Mouse (Mus musculus): Measurements from ENCODE around the gene Ptprk. TPM values are rescaled to one million over a fixed set of nuclear protein-coding genes. Genes with fewer than 3 reads are reported as not detected.

Ptprk gene
- polyA plus RNA-seq, 1 experiment from 2014 or later: 32.6 TPM

DNA sequence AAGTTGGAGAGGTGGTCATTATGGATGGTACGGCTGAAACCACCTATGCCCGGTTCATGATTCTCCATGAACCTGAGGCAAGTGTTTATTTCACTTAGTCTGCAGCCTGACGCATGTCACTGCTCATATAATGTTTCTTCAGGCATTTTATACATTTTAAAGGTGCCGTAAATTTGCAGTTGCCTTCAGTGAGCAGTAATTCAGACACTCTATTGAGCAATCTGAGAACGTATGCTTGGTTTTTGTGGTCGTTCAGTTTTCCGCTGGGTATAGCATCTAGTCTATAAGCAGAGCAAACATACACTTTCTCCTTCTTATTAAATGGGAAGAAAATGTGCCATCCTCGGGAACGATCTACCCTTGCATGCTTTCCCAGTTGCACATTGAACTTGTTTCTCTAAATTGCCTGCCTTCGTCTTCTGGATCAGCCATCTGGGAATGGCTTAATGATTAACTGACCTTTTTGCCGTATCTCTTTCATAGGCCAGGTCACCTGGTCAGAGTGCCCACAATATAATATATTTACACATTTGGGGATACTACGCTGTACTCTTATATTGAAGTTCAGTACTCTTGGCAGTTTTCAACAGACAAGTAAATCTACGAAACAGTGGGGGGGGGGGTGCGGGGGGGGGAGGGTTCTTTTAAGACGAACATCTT, 313.1 kb downstream of the Ptprk start:
- Histone ChIP-seq H3K27ac (no peak overlapping the region), H3K4me2 (replicated peaks) (no peak overlapping the region), H3K9me3 (ENCODE audit: control insufficient read depth, low read length) (no peaks in the 10 kb centered on the region), H3K9ac (no peak overlapping the region), H3K27me3 (ENCODE audit: control insufficient read depth, insufficient read depth, low read length) (no peaks in the 10 kb centered on the region), H3K36me3 (replicated peaks; ENCODE audit: control insufficient read depth, insufficient read depth) (no peaks in the 10 kb centered on the region), H3K4me1 (replicated peaks; ENCODE audit: control insufficient read depth, insufficient read depth, low read length) (no peaks in the 10 kb centered on the region), H3K4me3 (replicated peaks; ENCODE audit: low read length) (no peak overlapping the region)
- DNase-seq (ENCODE audit: low spot score): no peak
- 86% methylated on average over 15 of the region's 15 CpGs for WGBS
- no peak for ATAC-seq (ENCODE audit: low FRiP score)

DNA sequence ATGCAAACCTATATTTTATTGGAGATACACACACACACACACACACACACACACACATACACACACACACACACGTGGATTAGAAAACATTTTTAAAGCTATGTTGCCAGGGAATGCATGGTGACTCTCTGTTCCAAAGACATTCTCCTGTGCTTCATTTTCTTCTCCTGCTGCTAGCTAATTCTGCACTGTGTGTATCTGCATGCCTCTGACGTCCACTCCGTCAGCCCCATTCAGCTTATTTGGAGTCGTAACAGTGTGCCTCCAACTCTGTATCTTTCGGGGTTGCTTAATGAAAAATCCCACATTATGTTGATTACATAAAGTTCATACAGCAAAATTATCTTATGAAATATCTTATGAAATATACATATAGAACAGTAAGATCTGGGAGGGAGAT, 316.5 kb downstream of the Ptprk start:
- no peaks in the 10 kb centered on the region for H3K27me3 ChIP-seq (ENCODE audit: control insufficient read depth, insufficient read depth, low read length)
- DNase-seq (ENCODE audit: low spot score): no peak
- no peak overlapping the region for H3K4me2 ChIP-seq (replicated peaks)
- no peak for ATAC-seq (ENCODE audit: low FRiP score)
- H3K9me3 ChIP-seq (ENCODE audit: control insufficient read depth, low read length): no peaks in the 10 kb centered on the region
- H3K9ac ChIP-seq: no peak overlapping the region
- no peaks in the 10 kb centered on the region for H3K36me3 ChIP-seq (replicated peaks; ENCODE audit: control insufficient read depth, insufficient read depth)
- 91% methylated on average over 5 of the region's 5 CpGs for WGBS
- H3K4me3 ChIP-seq (replicated peaks; ENCODE audit: low read length): no peak overlapping the region
- H3K27ac ChIP-seq: no peak overlapping the region
- no peaks in the 10 kb centered on the region for H3K4me1 ChIP-seq (replicated peaks; ENCODE audit: control insufficient read depth, insufficient read depth, low read length)

DNA sequence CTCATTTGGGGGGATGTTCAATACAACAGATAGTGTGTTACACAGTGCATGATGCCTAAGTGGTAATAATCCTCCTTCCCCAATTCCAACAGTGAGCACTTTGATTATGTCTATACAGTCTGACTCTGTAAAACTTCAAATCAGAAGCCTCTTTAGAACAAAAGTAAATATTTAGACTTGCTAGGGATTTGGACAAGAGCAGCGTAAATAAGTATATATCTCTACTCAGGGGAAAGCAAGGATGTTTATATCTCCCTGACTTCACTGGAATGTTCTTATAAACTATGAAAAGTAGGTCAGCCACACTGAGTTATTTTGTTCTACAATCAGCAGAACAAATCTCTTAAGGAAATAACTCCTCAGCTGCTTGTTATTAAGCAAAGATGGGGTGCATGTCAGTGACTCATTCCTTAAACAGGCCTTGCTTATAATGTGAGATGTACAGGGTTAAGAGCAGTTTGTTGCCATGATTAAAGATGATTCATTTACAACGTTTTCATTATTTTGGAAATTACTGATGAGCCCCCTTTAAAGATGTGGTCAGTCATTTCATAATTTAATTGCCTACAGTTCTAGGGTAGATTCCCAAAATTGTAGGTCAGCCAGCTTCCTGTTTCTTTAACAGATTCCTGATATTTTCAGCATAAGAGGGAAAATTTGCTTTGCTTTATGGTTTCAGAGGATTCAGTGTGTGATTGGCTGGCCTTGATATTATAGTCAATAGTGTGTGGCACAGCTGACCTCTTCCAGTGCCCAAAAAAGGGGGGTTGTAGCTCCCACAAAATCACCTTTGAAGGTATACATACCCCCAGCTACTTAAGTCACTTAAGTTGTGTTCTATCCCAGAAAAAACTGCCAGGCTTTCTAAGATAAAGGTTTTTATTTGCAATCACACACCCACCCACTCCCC, 321.2 kb downstream of the Ptprk start:
- Histone ChIP-seq H3K27ac (no peak overlapping the region), H3K9ac (no peak overlapping the region), H3K9me3 (ENCODE audit: control insufficient read depth, low read length) (no peaks in the 10 kb centered on the region), H3K36me3 (replicated peaks; ENCODE audit: control insufficient read depth, insufficient read depth) (no peaks in the 10 kb centered on the region), H3K4me3 (replicated peaks; ENCODE audit: low read length) (no peak overlapping the region), H3K4me2 (replicated peaks) (no peak overlapping the region), H3K27me3 (ENCODE audit: control insufficient read depth, insufficient read depth, low read length) (no peaks in the 10 kb centered on the region), H3K4me1 (replicated peaks; ENCODE audit: control insufficient read depth, insufficient read depth, low read length) (no peaks in the 10 kb centered on the region)
- DNase-seq (ENCODE audit: low spot score) (no peak), ATAC-seq (ENCODE audit: low FRiP score) (no peak)
- 84% methylated on average over 2 of the region's 2 CpGs for WGBS

DNA sequence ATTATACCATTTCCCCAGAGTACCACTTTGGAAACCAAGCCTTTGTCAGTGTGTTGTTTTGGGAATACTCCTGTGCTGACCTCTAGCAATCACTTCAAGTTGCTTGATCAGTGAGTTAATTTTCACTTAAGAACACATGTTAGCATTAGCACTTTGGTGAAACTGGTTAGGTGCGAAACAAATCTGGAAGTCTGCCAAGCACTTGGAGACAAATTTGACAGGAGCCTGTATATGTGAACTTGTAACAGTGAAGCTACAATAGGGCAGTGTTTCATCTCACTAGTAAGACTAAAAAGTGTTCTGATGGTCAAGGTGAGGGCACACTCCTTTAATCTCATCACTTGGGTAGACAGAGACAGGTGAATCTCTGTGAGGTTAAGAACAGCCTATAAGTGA, 321.9 kb downstream of the Ptprk start:
- no peaks in the 10 kb centered on the region for H3K9me3 ChIP-seq (ENCODE audit: control insufficient read depth, low read length)
- H3K36me3 ChIP-seq (replicated peaks; ENCODE audit: control insufficient read depth, insufficient read depth): no peaks in the 10 kb centered on the region
- no peak overlapping the region for H3K27ac ChIP-seq
- H3K4me3 ChIP-seq (replicated peaks; ENCODE audit: low read length): no peak overlapping the region
- H3K4me2 ChIP-seq (replicated peaks): no peak overlapping the region
- no peak for DNase-seq (ENCODE audit: low spot score)
- no peaks in the 10 kb centered on the region for H3K4me1 ChIP-seq (replicated peaks; ENCODE audit: control insufficient read depth, insufficient read depth, low read length)
- 68% methylated on average over 1 of the region's 1 CpGs for WGBS
- no peaks in the 10 kb centered on the region for H3K27me3 ChIP-seq (ENCODE audit: control insufficient read depth, insufficient read depth, low read length)
- H3K9ac ChIP-seq: no peak overlapping the region
- ATAC-seq (ENCODE audit: low FRiP score): no peak

DNA sequence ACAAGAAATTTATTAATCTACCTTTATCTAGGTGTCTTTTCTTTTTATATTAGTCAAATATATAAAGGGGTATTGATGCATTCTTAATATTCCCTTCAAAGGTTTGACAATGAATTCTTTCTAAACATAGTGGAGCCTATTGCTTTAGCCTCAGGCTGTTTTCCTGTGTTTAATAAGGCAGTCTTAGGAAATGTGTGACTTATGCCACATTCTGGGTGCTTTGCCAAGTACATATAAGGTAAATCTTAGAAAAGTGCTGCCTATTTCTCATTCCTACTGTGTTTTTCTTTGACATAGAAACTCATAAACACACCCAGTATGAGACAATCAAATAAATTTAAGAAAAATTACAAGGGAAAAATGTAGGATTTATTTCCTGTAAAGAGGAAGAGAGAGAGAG, 327.2 kb downstream of the Ptprk start:
- Histone ChIP-seq H3K9ac (no peak overlapping the region), H3K36me3 (replicated peaks; ENCODE audit: control insufficient read depth, insufficient read depth) (no peaks in the 10 kb centered on the region), H3K27me3 (ENCODE audit: control insufficient read depth, insufficient read depth, low read length) (no peaks in the 10 kb centered on the region), H3K9me3 (ENCODE audit: control insufficient read depth, low read length) (no peaks in the 10 kb centered on the region), H3K4me2 (replicated peaks) (no peak overlapping the region), H3K4me1 (replicated peaks; ENCODE audit: control insufficient read depth, insufficient read depth, low read length) (no peaks in the 10 kb centered on the region), H3K4me3 (replicated peaks; ENCODE audit: low read length) (no peak overlapping the region), H3K27ac (no peak overlapping the region)
- no peak for DNase-seq (ENCODE audit: low spot score)
- ATAC-seq (ENCODE audit: low FRiP score): no peak

DNA sequence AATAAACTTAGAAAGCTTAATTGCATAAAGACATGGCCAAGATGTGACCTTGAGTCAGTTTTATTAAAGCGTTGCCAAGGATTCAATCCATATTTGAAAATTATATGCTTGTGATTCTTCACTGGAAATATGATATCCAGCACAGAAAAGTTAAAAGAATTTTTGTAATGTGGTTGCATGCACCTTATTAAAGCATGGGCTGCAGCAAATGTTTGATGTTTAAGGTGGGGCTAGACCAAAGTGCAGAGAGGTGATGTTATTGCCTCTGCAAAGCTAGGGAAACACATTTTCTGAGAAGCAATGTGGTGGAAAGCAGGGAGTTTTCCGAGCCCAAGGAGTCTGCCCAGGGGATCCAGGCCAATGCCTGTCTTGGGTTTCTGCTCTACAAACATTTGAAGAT, 334.4 kb downstream of the Ptprk start:
- WGBS: 87% methylated on average over 2 of the region's 2 CpGs
- ATAC-seq (ENCODE audit: low FRiP score): no peak

DNA sequence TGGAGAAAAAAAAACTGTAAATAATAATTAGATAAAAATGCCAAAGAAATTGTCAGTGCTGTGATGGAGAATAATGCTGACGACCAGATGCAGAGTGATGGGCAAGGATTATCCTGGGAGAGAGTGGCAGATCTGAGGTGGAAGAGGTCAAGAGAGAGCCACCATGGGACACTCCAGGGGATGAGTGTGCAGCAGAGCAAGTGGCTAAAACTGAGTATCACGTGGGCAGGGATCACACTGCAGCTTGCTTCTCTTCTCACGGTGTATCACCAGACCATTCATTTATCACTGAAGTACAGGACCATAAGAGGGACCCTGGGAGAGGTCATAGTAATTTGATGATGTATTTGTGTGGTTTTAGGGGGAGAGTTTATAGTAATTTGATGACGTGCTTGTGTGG, 340.2 kb downstream of the Ptprk start:
- no peak overlapping the region for H3K9ac ChIP-seq
- no peaks in the 10 kb centered on the region for H3K27me3 ChIP-seq (ENCODE audit: control insufficient read depth, insufficient read depth, low read length)
- no peak overlapping the region for H3K4me3 ChIP-seq (replicated peaks; ENCODE audit: low read length)
- H3K27ac ChIP-seq: no peak overlapping the region
- 41% methylated on average over 4 of the region's 4 CpGs for WGBS
- no peaks in the 10 kb centered on the region for H3K9me3 ChIP-seq (ENCODE audit: control insufficient read depth, low read length)
- DNase-seq (ENCODE audit: low spot score) (no peak), ATAC-seq (ENCODE audit: low FRiP score) (no peak)
- H3K4me1 ChIP-seq (replicated peaks; ENCODE audit: control insufficient read depth, insufficient read depth, low read length): no peaks in the 10 kb centered on the region
- no peaks in the 10 kb centered on the region for H3K36me3 ChIP-seq (replicated peaks; ENCODE audit: control insufficient read depth, insufficient read depth)
- H3K4me2 ChIP-seq (replicated peaks): no peak overlapping the region

More for the DNA sequence above, 334.4 kb downstream of the Ptprk start:
- Histone ChIP-seq H3K27me3 (ENCODE audit: control insufficient read depth, insufficient read depth, low read length) (no peaks in the 10 kb centered on the region), H3K9ac (no peak overlapping the region), H3K4me2 (replicated peaks) (no peak overlapping the region), H3K4me3 (replicated peaks; ENCODE audit: low read length) (no peak overlapping the region), H3K27ac (no peak overlapping the region), H3K9me3 (ENCODE audit: control insufficient read depth, low read length) (no peaks in the 10 kb centered on the region), H3K4me1 (replicated peaks; ENCODE audit: control insufficient read depth, insufficient read depth, low read length) (no peaks in the 10 kb centered on the region), H3K36me3 (replicated peaks; ENCODE audit: control insufficient read depth, insufficient read depth) (no peaks in the 10 kb centered on the region)
- DNase-seq (ENCODE audit: low spot score): no peak

DNA sequence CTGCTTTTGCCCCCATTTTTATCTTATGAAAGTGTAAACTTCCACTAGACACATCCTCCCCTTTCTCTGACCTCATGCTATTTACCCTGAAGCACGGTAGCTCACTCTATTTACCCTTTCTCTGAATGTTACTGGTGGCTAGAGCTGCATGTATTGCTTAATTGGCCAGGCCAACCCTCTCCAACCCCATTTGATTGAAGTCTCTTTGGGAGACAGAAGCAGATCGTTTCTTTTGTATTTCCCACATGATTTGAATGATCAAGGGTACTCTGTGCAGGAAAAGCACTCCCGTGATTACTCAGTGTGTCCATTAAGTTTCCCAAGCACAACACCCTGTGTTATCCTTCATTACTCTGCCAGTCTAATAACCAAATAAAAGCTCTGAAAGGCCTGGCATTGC, 348.0 kb downstream of the Ptprk start:
- no peaks in the 10 kb centered on the region for H3K27me3 ChIP-seq (ENCODE audit: control insufficient read depth, insufficient read depth, low read length)
- 28% methylated on average over 3 of the region's 3 CpGs for WGBS
- H3K4me2 ChIP-seq (replicated peaks): no peak overlapping the region
- DNase-seq (ENCODE audit: low spot score) (no peak), ATAC-seq (ENCODE audit: low FRiP score) (no peak)
- no peaks in the 10 kb centered on the region for H3K9me3 ChIP-seq (ENCODE audit: control insufficient read depth, low read length)
- H3K4me3 ChIP-seq (replicated peaks; ENCODE audit: low read length): no peak overlapping the region
- H3K4me1 ChIP-seq (replicated peaks; ENCODE audit: control insufficient read depth, insufficient read depth, low read length): no peaks in the 10 kb centered on the region
- no peak overlapping the region for H3K9ac ChIP-seq
- no peaks in the 10 kb centered on the region for H3K36me3 ChIP-seq (replicated peaks; ENCODE audit: control insufficient read depth, insufficient read depth)
- no peak overlapping the region for H3K27ac ChIP-seq

DNA sequence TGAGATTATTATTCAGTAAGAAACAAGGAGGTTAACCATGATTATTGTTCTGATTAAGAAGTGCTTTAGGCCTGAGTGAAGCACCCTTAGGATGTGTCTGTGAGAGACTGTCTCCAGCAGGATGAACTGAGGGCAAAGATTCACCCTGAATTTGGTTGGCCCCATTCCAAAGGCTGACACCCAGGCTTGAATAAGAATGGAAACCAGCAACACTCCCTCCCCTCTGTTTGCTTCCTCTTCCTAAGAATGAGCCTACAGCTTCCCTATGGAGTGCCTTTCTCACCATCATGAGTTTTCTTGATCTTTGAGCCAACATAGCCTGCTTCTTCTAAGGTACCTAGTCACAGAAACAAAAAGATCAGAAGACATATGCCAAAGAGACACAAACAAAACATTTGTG, 350.8 kb downstream of the Ptprk start:
- no peak for DNase-seq (ENCODE audit: low spot score)
- Histone ChIP-seq H3K36me3 (replicated peaks; ENCODE audit: control insufficient read depth, insufficient read depth) (no peaks in the 10 kb centered on the region), H3K27me3 (ENCODE audit: control insufficient read depth, insufficient read depth, low read length) (no peaks in the 10 kb centered on the region), H3K4me2 (replicated peaks) (no peak overlapping the region), H3K9ac (no peak overlapping the region), H3K27ac (no peak overlapping the region), H3K4me1 (replicated peaks; ENCODE audit: control insufficient read depth, insufficient read depth, low read length) (no peaks in the 10 kb centered on the region), H3K9me3 (ENCODE audit: control insufficient read depth, low read length) (no peaks in the 10 kb centered on the region), H3K4me3 (replicated peaks; ENCODE audit: low read length) (no peak overlapping the region)
- ATAC-seq (ENCODE audit: low FRiP score): no peak

Measured in hindbrain, embryonic 14.5 days (tissue).